Mouse (Mus musculus): ENCODE measurements at regions not wholly inside any gene's neighbourhood (a gene's known extent, or its start where the extent isn't known, plus 50 kb on each side); places are given as distances from the start of the nearest gene placed in this dataset.

- no peak overlapping the region for H3K9ac ChIP-seq (ENCODE audit: low read length)
- no peak overlapping the region for H3K27ac ChIP-seq (ENCODE audit: low read depth)
- no peaks in the 10 kb centered on the region for H3K9me3 ChIP-seq (ENCODE audit: control insufficient read depth, low read length)
- no peaks in the 10 kb centered on the region for H3K36me3 ChIP-seq (ENCODE audit: control insufficient read depth, insufficient read depth, low read length)
- no peak overlapping the region for H3K4me3 ChIP-seq (ENCODE audit: low read depth, low read length)
- H3K4me1 ChIP-seq (replicated peaks; ENCODE audit: control insufficient read depth, insufficient read depth, low read length), result no peaks in the 10 kb centered on the region
- H3K27me3 ChIP-seq (replicated peaks; ENCODE audit: control insufficient read depth, insufficient read depth, low read length), result no peaks in the 10 kb centered on the region
- no peak overlapping the region for H3K4me2 ChIP-seq (ENCODE audit: low read length)
- ATAC-seq (replicated peaks; ENCODE audit: low FRiP score, low TSS enrichment, low read depth) (no peak), DNase-seq (ENCODE audit: low spot score) (no peak)
These were observed 415.9 kb upstream of the Rarb start for GRCm38 (mm10) chr14:17234898-17235297.

DNA sequence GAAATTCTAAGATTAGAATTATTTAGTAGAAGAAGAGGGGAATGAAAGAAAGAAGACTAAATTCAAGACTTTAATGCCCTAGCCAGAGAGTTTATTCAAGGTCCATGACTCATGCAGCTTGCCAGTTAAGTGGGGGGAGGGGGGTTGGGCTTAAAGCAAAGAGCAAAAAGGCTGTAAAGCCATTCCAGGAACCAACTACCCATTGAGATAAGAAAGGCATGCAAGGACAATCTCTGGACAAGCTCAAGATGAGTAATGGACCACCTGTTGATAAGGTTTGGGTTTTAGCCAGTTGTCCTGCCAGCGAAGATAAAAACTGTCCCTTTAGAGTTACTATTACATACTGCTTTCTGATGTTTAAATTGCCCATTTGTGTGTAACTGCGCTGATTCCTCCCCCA is 392.5 kb upstream of the Rarb start:
- Histone ChIP-seq H3K9me3 (ENCODE audit: control insufficient read depth, low read length) (0 out of 2 replicates have a peak, but pooled peaks cover 3% of the 10 kb centered on the region), H3K9ac (ENCODE audit: low read length) (no peak overlapping the region), H3K4me2 (ENCODE audit: low read length) (no peak overlapping the region), H3K27me3 (replicated peaks; ENCODE audit: control insufficient read depth, insufficient read depth, low read length) (no peaks in the 10 kb centered on the region), H3K27ac (ENCODE audit: low read depth) (no peak overlapping the region), H3K36me3 (ENCODE audit: control insufficient read depth, insufficient read depth, low read length) (no peaks in the 10 kb centered on the region), H3K4me1 (replicated peaks; ENCODE audit: control insufficient read depth, insufficient read depth, low read length) (no peaks in the 10 kb centered on the region), H3K4me3 (ENCODE audit: low read depth, low read length) (no peak overlapping the region)
- DNase-seq (ENCODE audit: low spot score), result no peak
- WGBS, result 74% methylated on average over 2 of the region's 2 CpGs
- no peak for ATAC-seq (replicated peaks; ENCODE audit: low FRiP score, low TSS enrichment, low read depth)

- H3K4me2 ChIP-seq (ENCODE audit: low read length), result no peak overlapping the region
- WGBS, result 87% methylated on average over 1 of the region's 1 CpGs
- ATAC-seq (replicated peaks; ENCODE audit: low FRiP score, low TSS enrichment, low read depth) (no peak), DNase-seq (ENCODE audit: low spot score) (no peak)
- H3K36me3 ChIP-seq (ENCODE audit: control insufficient read depth, insufficient read depth, low read length), result no peaks in the 10 kb centered on the region
- no peaks in the 10 kb centered on the region for H3K4me1 ChIP-seq (replicated peaks; ENCODE audit: control insufficient read depth, insufficient read depth, low read length)
- H3K9ac ChIP-seq (ENCODE audit: low read length), result no peak overlapping the region
- H3K27ac ChIP-seq (ENCODE audit: low read depth), result no peak overlapping the region
- H3K27me3 ChIP-seq (replicated peaks; ENCODE audit: control insufficient read depth, insufficient read depth, low read length), result no peaks in the 10 kb centered on the region
- H3K4me3 ChIP-seq (ENCODE audit: low read depth, low read length), result no peak overlapping the region
- H3K9me3 ChIP-seq (ENCODE audit: control insufficient read depth, low read length), result peaks cover 7% of the 10 kb centered on the region; the same call in 1 of the 2 replicates
These were observed 386.7 kb upstream of the Rarb start for GRCm38 (mm10) chr14:17205691-17206090.

GRCm38 (mm10) chr14:17203251-17204015 is 384.5 kb upstream of the Rarb start:
- ATAC-seq (replicated peaks; ENCODE audit: low FRiP score, low TSS enrichment, low read depth) (no peak), DNase-seq (ENCODE audit: low spot score) (no peak)
- WGBS, result 53% methylated on average over 1 of the region's 1 CpGs
- Histone ChIP-seq H3K9ac (ENCODE audit: low read length) (no peak overlapping the region), H3K4me1 (replicated peaks; ENCODE audit: control insufficient read depth, insufficient read depth, low read length) (no peaks in the 10 kb centered on the region), H3K36me3 (ENCODE audit: control insufficient read depth, insufficient read depth, low read length) (no peaks in the 10 kb centered on the region), H3K27ac (ENCODE audit: low read depth) (no peak overlapping the region), H3K9me3 (ENCODE audit: control insufficient read depth, low read length) (peaks cover 4% of the 10 kb centered on the region; the same call in 1 of the 2 replicates), H3K27me3 (replicated peaks; ENCODE audit: control insufficient read depth, insufficient read depth, low read length) (no peaks in the 10 kb centered on the region), H3K4me3 (ENCODE audit: low read depth, low read length) (no peak overlapping the region), H3K4me2 (ENCODE audit: low read length) (no peak overlapping the region)

GRCm38 (mm10) chr14:17192953-17193352 is 374.0 kb upstream of the Rarb start:
- no peak for DNase-seq (ENCODE audit: low spot score)
- Histone ChIP-seq H3K9me3 (ENCODE audit: control insufficient read depth, low read length) (no peaks in the 10 kb centered on the region), H3K4me3 (ENCODE audit: low read depth, low read length) (no peak overlapping the region), H3K27ac (ENCODE audit: low read depth) (no peak overlapping the region), H3K4me2 (ENCODE audit: low read length) (no peak overlapping the region), H3K27me3 (replicated peaks; ENCODE audit: control insufficient read depth, insufficient read depth, low read length) (0 out of 2 replicates have a peak, but pooled peaks cover 11% of the 10 kb centered on the region), H3K9ac (ENCODE audit: low read length) (no peak overlapping the region), H3K36me3 (ENCODE audit: control insufficient read depth, insufficient read depth, low read length) (no peaks in the 10 kb centered on the region), H3K4me1 (replicated peaks; ENCODE audit: control insufficient read depth, insufficient read depth, low read length) (no peaks in the 10 kb centered on the region)
- WGBS, result 16% methylated on average over 2 of the region's 2 CpGs
- ATAC-seq (replicated peaks; ENCODE audit: low FRiP score, low TSS enrichment, low read depth), result no peak

GRCm38 (mm10) chr14:17173218-17173617 is 354.3 kb upstream of the Rarb start:
- 0 out of 2 replicates have a peak overlapping the region, but pooled peaks have one; percentile 36 for H3K4me3 ChIP-seq (ENCODE audit: low read depth, low read length)
- no peak for ATAC-seq (replicated peaks; ENCODE audit: low FRiP score, low TSS enrichment, low read depth)

GRCm38 (mm10) chr14:17172330-17173110 is 353.6 kb upstream of the Rarb start:
- no peaks in the 10 kb centered on the region for H3K4me1 ChIP-seq (replicated peaks; ENCODE audit: control insufficient read depth, insufficient read depth, low read length)
- peak; percentile 95 for ATAC-seq (replicated peaks; ENCODE audit: low FRiP score, low TSS enrichment, low read depth)
- H3K9ac ChIP-seq (ENCODE audit: low read length), result no peak overlapping the region
- no peaks in the 10 kb centered on the region for H3K9me3 ChIP-seq (ENCODE audit: control insufficient read depth, low read length)
- peak overlapping the region; percentile 36 for H3K4me3 ChIP-seq (ENCODE audit: low read depth, low read length)
- no peak overlapping the region for H3K27ac ChIP-seq (ENCODE audit: low read depth)
- DNase-seq (ENCODE audit: low spot score), result peak; percentile 86
- H3K27me3 ChIP-seq (replicated peaks; ENCODE audit: control insufficient read depth, insufficient read depth, low read length), result peaks cover 84% of the 10 kb centered on the region
- WGBS, result 2% methylated on average over 35 of the region's 35 CpGs
- peak overlapping the region; percentile 69 for H3K4me2 ChIP-seq (ENCODE audit: low read length)
- no peaks in the 10 kb centered on the region for H3K36me3 ChIP-seq (ENCODE audit: control insufficient read depth, insufficient read depth, low read length)

More at GRCm38 (mm10) chr14:17173218-17173617, 354.3 kb upstream of the Rarb start:
- peak overlapping the region; percentile 69 for H3K4me2 ChIP-seq (ENCODE audit: low read length)
- no peak for DNase-seq (ENCODE audit: low spot score)
- H3K9me3 ChIP-seq (ENCODE audit: control insufficient read depth, low read length), result no peaks in the 10 kb centered on the region
- WGBS, result 6% methylated on average over 7 of the region's 7 CpGs
- no peak overlapping the region for H3K9ac ChIP-seq (ENCODE audit: low read length)
- H3K36me3 ChIP-seq (ENCODE audit: control insufficient read depth, insufficient read depth, low read length), result no peaks in the 10 kb centered on the region
- no peak overlapping the region for H3K27ac ChIP-seq (ENCODE audit: low read depth)
- peaks cover 87% of the 10 kb centered on the region for H3K27me3 ChIP-seq (replicated peaks; ENCODE audit: control insufficient read depth, insufficient read depth, low read length)
- H3K4me1 ChIP-seq (replicated peaks; ENCODE audit: control insufficient read depth, insufficient read depth, low read length), result no peaks in the 10 kb centered on the region

- DNase-seq (ENCODE audit: low spot score) (no peak), ATAC-seq (replicated peaks; ENCODE audit: low FRiP score, low TSS enrichment, low read depth) (no peak)
- Histone ChIP-seq H3K27ac (ENCODE audit: low read depth) (no peak overlapping the region), H3K9me3 (ENCODE audit: control insufficient read depth, low read length) (no peaks in the 10 kb centered on the region), H3K9ac (ENCODE audit: low read length) (no peak overlapping the region), H3K4me2 (ENCODE audit: low read length) (peak overlapping the region; percentile 69), H3K4me3 (ENCODE audit: low read depth, low read length) (peak overlapping the region; percentile 36; the same call in 1 of the 2 replicates), H3K4me1 (replicated peaks; ENCODE audit: control insufficient read depth, insufficient read depth, low read length) (no peaks in the 10 kb centered on the region), H3K27me3 (replicated peaks; ENCODE audit: control insufficient read depth, insufficient read depth, low read length) (peaks cover 80% of the 10 kb centered on the region), H3K36me3 (ENCODE audit: control insufficient read depth, insufficient read depth, low read length) (no peaks in the 10 kb centered on the region)
- 37% methylated on average over 5 of the region's 5 CpGs for WGBS
These were observed 352.9 kb upstream of the Rarb start for GRCm38 (mm10) chr14:17171896-17172295.

Data from intestine, embryonic 14.5 days (tissue).